In genomic region chr11:62997718-62998281, GRCm38 (mm10) we compare ENCODE assay signal across 9 mouse cellular contexts. TPM values are rescaled to one million over a fixed set of nuclear protein-coding genes. Genes with fewer than 3 reads are reported as not detected.
DNase-seq lines count a peak whose midpoint lies in the region; ATAC-seq lines count a peak whose summit lies in the region.
"Had no signal": no experiment of that assay in that cellular context is flagged by ENCODE, and none has a peak within 500 bp of the region (broad histone marks: within the 10 kb centered on the region; RNA-seq: fewer than 3 reads in every experiment).

No protein-coding gene starts in this region.

- ATAC-seq in midbrain, embryonic 14.5 days (ENCODE audit: low FRiP score, low TSS enrichment): no peak
- ATAC-seq in midbrain, embryonic 16.5 days: no peak
- ATAC-seq in heart, embryonic 12.5 days (ENCODE audit: insufficient number of reproducible peaks, low FRiP score): peak; percentile 34; the same call in 1 of the 2 replicates
- ATAC-seq in lung, embryonic 16.5 days (ENCODE audit: low read depth): peak; percentile 53
- peak; percentile 81 for ATAC-seq in stomach, embryonic 16.5 days (ENCODE audit: insufficient read depth, low FRiP score)

- peaks cover 5% of the 10 kb centered on the region; the same call in 1 of the 2 replicates for H3K4me1 ChIP-seq in midbrain, embryonic 14.5 days (ENCODE audit: control insufficient read depth, insufficient read depth, low read length)
- peaks cover 4% of the 10 kb centered on the region; the same call in 1 of the 2 replicates for H3K4me1 ChIP-seq in midbrain, embryonic 16.5 days (ENCODE audit: control insufficient read depth, insufficient read depth, low read length)
- H3K4me1 ChIP-seq in embryonic facial prominence, embryonic 10.5 days: peaks cover 35% of the 10 kb centered on the region
- H3K4me1 ChIP-seq in heart, embryonic 12.5 days (replicated peaks): peaks cover 38% of the 10 kb centered on the region
- H3K4me1 ChIP-seq in lung, embryonic 16.5 days (replicated peaks; ENCODE audit: control insufficient read depth, insufficient read depth, low read length): peaks cover 40% of the 10 kb centered on the region
- peaks cover 27% of the 10 kb centered on the region for H3K4me1 ChIP-seq in stomach, embryonic 16.5 days (ENCODE audit: control insufficient read depth, insufficient read depth, low read length)

- H3K36me3 ChIP-seq in midbrain, embryonic 14.5 days (ENCODE audit: control insufficient read depth, insufficient read depth, low read length): no peaks in the 10 kb centered on the region
- H3K36me3 ChIP-seq in midbrain, embryonic 16.5 days (ENCODE audit: control insufficient read depth, insufficient read depth, low read length): no peaks in the 10 kb centered on the region
- H3K36me3 ChIP-seq in embryonic facial prominence, embryonic 10.5 days (replicated peaks): no peaks in the 10 kb centered on the region
- H3K36me3 ChIP-seq in heart, embryonic 12.5 days: no peaks in the 10 kb centered on the region
- H3K36me3 ChIP-seq in lung, embryonic 16.5 days (ENCODE audit: control insufficient read depth, insufficient read depth, low read length): no peaks in the 10 kb centered on the region
- no peaks in the 10 kb centered on the region for H3K36me3 ChIP-seq in stomach, embryonic 16.5 days (ENCODE audit: control insufficient read depth, insufficient read depth, low read length)

- H3K4me3 ChIP-seq in midbrain, embryonic 14.5 days (replicated peaks; ENCODE audit: low read depth, low read length): no peak overlapping the region
- no peak overlapping the region for H3K4me3 ChIP-seq in midbrain, embryonic 16.5 days (ENCODE audit: low read depth, low read length)
- no peak overlapping the region for H3K4me3 ChIP-seq in embryonic facial prominence, embryonic 10.5 days
- no peak overlapping the region for H3K4me3 ChIP-seq in heart, embryonic 12.5 days
- H3K4me3 ChIP-seq in lung, embryonic 16.5 days (ENCODE audit: low read length): no peak overlapping the region
- no peak overlapping the region for H3K4me3 ChIP-seq in stomach, embryonic 16.5 days (replicated peaks; ENCODE audit: low read length)

- H3K27ac ChIP-seq in midbrain, embryonic 14.5 days (replicated peaks; ENCODE audit: low read depth, low read length): 0 out of 2 replicates have a peak overlapping the region, but pooled peaks have one; percentile 32
- no peak overlapping the region; the same call in 1 of the 2 replicates for H3K27ac ChIP-seq in midbrain, embryonic 16.5 days (ENCODE audit: low read length)
- H3K27ac ChIP-seq in embryonic facial prominence, embryonic 10.5 days (replicated peaks): peak overlapping the region; percentile 36; the same call in 1 of the 2 replicates
- peak overlapping the region; percentile 61 for H3K27ac ChIP-seq in heart, embryonic 12.5 days (ENCODE audit: poor library complexity, severe bottlenecking)
- peak overlapping the region; percentile 95 for H3K27ac ChIP-seq in lung, embryonic 16.5 days (ENCODE audit: low read length)
- peak overlapping the region; percentile 86 for H3K27ac ChIP-seq in stomach, embryonic 16.5 days (ENCODE audit: low read length)

- H3K4me2 ChIP-seq in midbrain, embryonic 14.5 days (ENCODE audit: low read length): no peak overlapping the region
- no peak overlapping the region for H3K4me2 ChIP-seq in midbrain, embryonic 16.5 days (ENCODE audit: low read length)
- peak overlapping the region; percentile 10 for H3K4me2 ChIP-seq in heart, embryonic 12.5 days
- peak overlapping the region; percentile 30; the same call in 1 of the 2 replicates for H3K4me2 ChIP-seq in lung, embryonic 16.5 days (ENCODE audit: low read depth, low read length)
- peak overlapping the region; percentile 28 for H3K4me2 ChIP-seq in stomach, embryonic 16.5 days (ENCODE audit: low read depth, low read length)

- no peaks in the 10 kb centered on the region for H3K27me3 ChIP-seq in midbrain, embryonic 14.5 days (ENCODE audit: control insufficient read depth, insufficient read depth, low read length)
- no peaks in the 10 kb centered on the region for H3K27me3 ChIP-seq in midbrain, embryonic 16.5 days (ENCODE audit: control insufficient read depth, insufficient read depth, low read depth, low read length)
- no peaks in the 10 kb centered on the region for H3K27me3 ChIP-seq in embryonic facial prominence, embryonic 10.5 days (replicated peaks; ENCODE audit: low read depth, poor library complexity, severe bottlenecking)
- no peaks in the 10 kb centered on the region for H3K27me3 ChIP-seq in heart, embryonic 12.5 days (replicated peaks)
- no peaks in the 10 kb centered on the region for H3K27me3 ChIP-seq in lung, embryonic 16.5 days (ENCODE audit: control insufficient read depth, insufficient read depth, low read depth, low read length)
- no peaks in the 10 kb centered on the region for H3K27me3 ChIP-seq in stomach, embryonic 16.5 days (ENCODE audit: control insufficient read depth, insufficient read depth, low read length)

- H3K9me3 ChIP-seq in midbrain, embryonic 14.5 days (ENCODE audit: control insufficient read depth, low read length): no peaks in the 10 kb centered on the region
- H3K9me3 ChIP-seq in midbrain, embryonic 16.5 days (replicated peaks; ENCODE audit: control insufficient read depth, low read length, poor library complexity, severe bottlenecking): no peaks in the 10 kb centered on the region
- H3K9me3 ChIP-seq in embryonic facial prominence, embryonic 10.5 days: no peaks in the 10 kb centered on the region
- H3K9me3 ChIP-seq in heart, embryonic 12.5 days (replicated peaks): 0 out of 2 replicates have a peak, but pooled peaks cover 4% of the 10 kb centered on the region
- H3K9me3 ChIP-seq in lung, embryonic 16.5 days (ENCODE audit: control insufficient read depth, low read length): no peaks in the 10 kb centered on the region
- no peaks in the 10 kb centered on the region for H3K9me3 ChIP-seq in stomach, embryonic 16.5 days (replicated peaks; ENCODE audit: control insufficient read depth, low read length)

- H3K9ac ChIP-seq in midbrain, embryonic 14.5 days (replicated peaks; ENCODE audit: low read length): no peak overlapping the region
- H3K9ac ChIP-seq in midbrain, embryonic 16.5 days (ENCODE audit: low read depth, low read length): no peak overlapping the region
- H3K9ac ChIP-seq in heart, embryonic 12.5 days: no peak overlapping the region
- H3K9ac ChIP-seq in lung, embryonic 16.5 days (ENCODE audit: low read length): peak overlapping the region; percentile 28
- H3K9ac ChIP-seq in stomach, embryonic 16.5 days (ENCODE audit: low read length): peak overlapping the region; percentile 27

- WGBS in midbrain, embryonic 14.5 days: 29% methylated on average over 11 of the region's 11 CpGs
- 26% methylated on average over 11 of the region's 11 CpGs for whole genome bisulfite sequencing in midbrain, embryonic 16.5 days
- WGBS in embryonic facial prominence, embryonic 10.5 days: 73% methylated on average over 11 of the region's 11 CpGs
- 39% methylated on average over 11 of the region's 11 CpGs for WGBS in heart, embryonic 12.5 days
- WGBS in lung, embryonic 16.5 days: 15% methylated on average over 11 of the region's 11 CpGs
- WGBS in stomach, embryonic 16.5 days: 38% methylated on average over 11 of the region's 11 CpGs

- peak; percentile 35 for DNase-seq in midbrain, embryonic 14.5 days
- no peak for DNase-seq in embryonic facial prominence, embryonic 10.5 days (ENCODE audit: low spot score)
- DNase-seq in kidney, postnatal 10 days: peak; percentile 59
- no peak for DNase-seq in thymus, postnatal 4 days

RNA-seq across cellular contexts. Expression of gene Cdrt4, which starts 46.8 kb away (rescaled TPM):
- polyA plus RNA-seq in midbrain, embryonic 14.5 days (2014; fragmentation: Nextera tagmentation; extraction: Ambion mirVana): not detected in 2 replicates
- polyA plus RNA-seq in midbrain, embryonic 16.5 days (2015; fragmentation: Nextera tagmentation; extraction: Ambion mirVana): not detected in 2 replicates
- polyA plus RNA-seq in embryonic facial prominence, embryonic 10.5 days (2016; fragmentation: Nextera tagmentation; extraction: Ambion mirVana): 0.29 TPM in 1 of 2 replicates, not detected in the other
- polyA plus RNA-seq in heart, embryonic 12.5 days (2016; fragmentation: Nextera tagmentation; extraction: Ambion mirVana): 0.28 TPM in 1 of 2 replicates, not detected in the other
- polyA plus RNA-seq in lung, embryonic 16.5 days (2015; fragmentation: Nextera tagmentation; extraction: Ambion mirVana): 0.21 and 0.52 TPM in 2 replicates
- 0.32 TPM in 1 of 2 replicates, not detected in the other for polyA plus RNA-seq in stomach, embryonic 16.5 days (2015; fragmentation: Nextera tagmentation; extraction: Ambion mirVana)
- polyA plus RNA-seq: spleen, adult 2 months had no signal

Comparison
In these comparisons a context has a peak if more than half of its experiments do, and no peak if none do; other contexts are left out.
1. ATAC-seq: peak in heart, embryonic 12.5 days (single experiment), lung, embryonic 16.5 days (single experiment) and stomach, embryonic 16.5 days (single experiment); none in midbrain, embryonic 14.5 days (single experiment) and midbrain, embryonic 16.5 days (single experiment).
2. DNase-seq: peak in midbrain, embryonic 14.5 days (single experiment) and kidney, postnatal 10 days (single experiment); none in embryonic facial prominence, embryonic 10.5 days (single experiment) and thymus, postnatal 4 days (single experiment).
3. H3K4me2 ChIP-seq: peak in heart, embryonic 12.5 days (single experiment), lung, embryonic 16.5 days (single experiment) and stomach, embryonic 16.5 days (single experiment); none in midbrain, embryonic 14.5 days (single experiment) and midbrain, embryonic 16.5 days (single experiment).
4. H3K9ac ChIP-seq: peak in lung, embryonic 16.5 days (single experiment) and stomach, embryonic 16.5 days (single experiment); none in midbrain, embryonic 14.5 days (single experiment), midbrain, embryonic 16.5 days (single experiment) and heart, embryonic 12.5 days (single experiment).